Mouse (Mus musculus) liver, embryonic 14.5 days (tissue): ENCODE results near the gene Pptc7. TPM values are rescaled to one million over a fixed set of nuclear protein-coding genes. Genes with fewer than 3 reads are reported as not detected.

ENCODE experiments used
- ATAC-seq: fragments of 200-750 bp; cut with Nextera tagmentation; 2 replicates; pipeline ENCODE4 v1.8.0; 2017; ENCODE audit warnings: moderate number of reproducible peaks, mild to moderate bottlenecking, moderate library complexity; ENCODE audit not compliant: insufficient read depth
- DNase-seq, 3 experiments: peaks; one replicate each; pipeline ENCODE4 v3.0.0-alpha.2; 2012 to 2013; ENCODE audit warnings: low read depth in 3 of 3, low spot score in 3 of 3
- H3K27ac ChIP-seq: fragments of 300-500 bp; sonication (generic); 2 replicates; pipeline ENCODE4 v1.5.1; 2014; ENCODE audit warnings: moderate library complexity, mild to moderate bottlenecking, control low read depth, inconsistent platforms
- H3K27me3 ChIP-seq: fragments of 300-500 bp; sonication (generic); 2 replicates; pipeline ENCODE4 v1.6.1; 2014; ENCODE audit warnings: mild to moderate bottlenecking, low read length, moderate library complexity; ENCODE audit not compliant: control insufficient read depth, insufficient read depth
- H3K36me3 ChIP-seq: fragments of 300-500 bp; sonication (generic); replicated peaks from 2 replicates; pipeline ENCODE4 v1.6.1; 2014; ENCODE audit warnings: low read depth; ENCODE audit not compliant: control insufficient read depth, insufficient read depth
- H3K4me1 ChIP-seq, 2 experiments: fragments of 200-500 bp in 1 of 2; fragments of 300-500 bp in 1 of 2; sonication (generic) in 1 of 2; replicated peaks; 2 replicates each; pipeline ENCODE4 v1.6.1; 2012 to 2014; ENCODE audit warnings: antibody characterized with exemption in 1 of 2, inconsistent platforms in 1 of 2, low read length in 1 of 2; ENCODE audit not compliant: control insufficient read depth in 2 of 2, insufficient read depth in 2 of 2
- H3K4me2 ChIP-seq: fragments of 300-500 bp; sonication (generic); 2 replicates; pipeline ENCODE4 v1.6.1; 2014; ENCODE audit warnings: low read depth, mild to moderate bottlenecking, control low read depth, moderate library complexity
- H3K4me3 ChIP-seq, 2 experiments: fragments of 200-500 bp in 1 of 2; fragments of 300-500 bp in 1 of 2; sonication (generic) in 1 of 2; 2 replicates each; pipeline ENCODE4 v1.5.1; 2012 to 2014; ENCODE audit warnings: low read depth in 2 of 2, low read length in 2 of 2, mild to moderate bottlenecking in 2 of 2, control low read depth in 1 of 2, inconsistent platforms in 1 of 2, moderate library complexity in 1 of 2; ENCODE audit not compliant: insufficient read depth in 1 of 2
- H3K9ac ChIP-seq: fragments of 300-500 bp; sonication (generic); replicated peaks from 2 replicates; pipeline ENCODE4 v1.6.1; 2014; ENCODE audit warnings: mild to moderate bottlenecking, control low read depth, moderate library complexity
- H3K9me3 ChIP-seq: fragments of 300-500 bp; sonication (generic); 2 replicates; pipeline ENCODE4 v1.6.1; 2016; ENCODE audit warnings: low read length, mixed read lengths; ENCODE audit not compliant: control insufficient read depth
- CTCF ChIP-seq: IDR thresholded peaks from 2 replicates; pipeline ENCODE4 v1.5.1; 2016; ENCODE audit warnings: antibody characterized with exemption, low read depth, control low read depth
- EP300 ChIP-seq: IDR thresholded peaks from 2 replicates; pipeline ENCODE4 v1.6.1; 2016; ENCODE audit warnings: antibody characterized with exemption, low read depth
- WGBS: fragments of 180-500 bp; shearing (Covaris S2); extraction: QIAGEN DNeasy Blood & Tissue Kit; methylation state at CpG from one replicate; pipeline ENCODE4 v1.1.7; 2014; ENCODE audit not compliant: insufficient replicate concordance; 5-methylcytosine and 5-hydroxymethylcytosine counted together
- polyA plus RNA-seq, 2 experiments: library from polyadenylated mRNA; depleted of rRNA in 1 of 2; stranded (reverse) in 1 of 2; unstranded in 1 of 2; fragments of >200 nt; fragmentation: Nextera tagmentation in 1 of 2; extraction: Ambion mirVana in 1 of 2; gene quantifications; 2 replicates each; pipeline versions ENCODE4 v1.2.1 to v1.2.3; 2012 to 2014

The Pptc7 gene
- polyA plus RNA-seq, 2 experiments, result 2.7 to 3.5 TPM

GRCm38 (mm10) chr5:122371591-122372191, 87.5 kb downstream of the Pptc7 start, which contains the start of gene Gpn3:
Gene Gpn3 (plus strand): TSS chr5:122371876.
- peaks cover 0 to 3% of the 10 kb centered on the region in 2 experiments; a peak in 3 of 4 replicates for H3K4me1 ChIP-seq
- DNase-seq (peak in 2 of 3 experiments; percentile 45 to 51), ATAC-seq (peak; percentile 65)
- peak within 1 kb of the TSS; percentile 76 to 90 for H3K4me3 ChIP-seq
- H3K4me2 ChIP-seq, result peak within 1 kb of the TSS; percentile 86
- no peaks in the 10 kb centered on the region for H3K27me3 ChIP-seq
- H3K27ac ChIP-seq, result peak within 1 kb of the TSS; percentile 83
- no peak for TF ChIP-seq CTCF
- no peak for TF ChIP-seq EP300
- 1% methylated on average over 31 of the region's 46 CpGs for WGBS
- peaks cover 15% of the 10 kb centered on the region for H3K36me3 ChIP-seq
- H3K9ac ChIP-seq, result peak within 1 kb of the TSS; percentile 79
- H3K9me3 ChIP-seq, result no peaks in the 10 kb centered on the region

- under 1% methylated on average over 53 of the region's 53 CpGs for WGBS
- Histone ChIP-seq H3K4me2 (peak within 1 kb of the TSS; percentile 86), H3K9me3 (no peaks in the 10 kb centered on the region), H3K27ac (peak within 1 kb of the TSS; percentile 83), H3K36me3 (peaks cover 16% of the 10 kb centered on the region), H3K4me1 (peaks cover 0 to 3% of the 10 kb centered on the region in 2 experiments; a peak in 3 of 4 replicates), H3K27me3 (no peaks in the 10 kb centered on the region), H3K9ac (peak within 1 kb of the TSS; percentile 79), H3K4me3 (peak within 1 kb of the TSS; percentile 76 to 90)
- ATAC-seq (peak; percentile 94), DNase-seq (peak; percentile 100)
- TF ChIP-seq EP300 (peak; percentile 75), CTCF (peak; percentile 18; the same call in 1 of the 2 replicates)
Measured at GRCm38 (mm10) chr5:122372192-122372769, 88.1 kb downstream of the Pptc7 start, which contains the start of gene Fam216a. Gene Fam216a (minus strand): TSS chr5:122372364.

- WGBS, result 3% methylated on average over 5 of the region's 5 CpGs
Measured at GRCm38 (mm10) chr5:122372878-122373277, 88.7 kb downstream of the Pptc7 start.

More at GRCm38 (mm10) chr5:122372878-122373277, 88.7 kb downstream of the Pptc7 start:
- H3K9ac ChIP-seq, result peak overlapping the region; percentile 79
- H3K4me3 ChIP-seq, result peak overlapping the region; percentile 76 to 90
- peak overlapping the region; percentile 83 for H3K27ac ChIP-seq
- peak overlapping the region; percentile 86 for H3K4me2 ChIP-seq
- peaks cover 0 to 3% of the 10 kb centered on the region in 2 experiments; a peak in 3 of 4 replicates for H3K4me1 ChIP-seq
- H3K27me3 ChIP-seq, result no peaks in the 10 kb centered on the region
- no peak for DNase-seq
- TF ChIP-seq EP300, result no peak
- no peak for TF ChIP-seq CTCF
- peaks cover 16% of the 10 kb centered on the region for H3K36me3 ChIP-seq
- no peaks in the 10 kb centered on the region for H3K9me3 ChIP-seq
- ATAC-seq, result no peak

Other genes starting within 250 kb of the Pptc7 start
- 1.4 and 1.6 TPM in 2 replicates for gene Cux2, start 234.3 kb upstream of the Pptc7 start, polyA plus RNA-seq (2012; rRNA removed)
- 1.0 and 1.2 TPM in 2 replicates for gene Cux2, start 234.3 kb upstream of the Pptc7 start, polyA plus RNA-seq (2014; fragmentation: Nextera tagmentation; extraction: Ambion mirVana)
- 0.10 TPM in 1 of 2 replicates, not detected in the other for gene Myl2, start 183.4 kb upstream of the Pptc7 start, polyA plus RNA-seq (2012; rRNA removed)
- not detected in 2 replicates for gene Myl2, start 183.4 kb upstream of the Pptc7 start, polyA plus RNA-seq (2014; fragmentation: Nextera tagmentation; extraction: Ambion mirVana)
- gene Ccdc63, start 143.5 kb upstream of the Pptc7 start, polyA plus RNA-seq (2012; rRNA removed), result 0.01 and 0.13 TPM in 2 replicates
- not detected in 2 replicates for gene Ccdc63, start 143.5 kb upstream of the Pptc7 start, polyA plus RNA-seq (2014; fragmentation: Nextera tagmentation; extraction: Ambion mirVana)
- 84.5 and 119 TPM in 2 replicates for gene Ppp1cc, start 126.1 kb upstream of the Pptc7 start, polyA plus RNA-seq (2012; rRNA removed)
- 139 and 165 TPM in 2 replicates for gene Ppp1cc, start 126.1 kb upstream of the Pptc7 start, polyA plus RNA-seq (2014; fragmentation: Nextera tagmentation; extraction: Ambion mirVana)
- gene Hvcn1, start 77.6 kb upstream of the Pptc7 start, polyA plus RNA-seq (2012; rRNA removed), result 1.2 and 1.3 TPM in 2 replicates
- gene Hvcn1, start 77.6 kb upstream of the Pptc7 start, polyA plus RNA-seq (2014; fragmentation: Nextera tagmentation; extraction: Ambion mirVana), result 1.5 and 1.6 TPM in 2 replicates
- 1.7 and 2.0 TPM in 2 replicates for gene Tctn1, start 19.9 kb upstream of the Pptc7 start, polyA plus RNA-seq (2012; rRNA removed)
- gene Tctn1, start 19.9 kb upstream of the Pptc7 start, polyA plus RNA-seq (2014; fragmentation: Nextera tagmentation; extraction: Ambion mirVana), result 0.50 and 0.58 TPM in 2 replicates
- 1.8 and 2.3 TPM in 2 replicates for gene Rad9b, start 69.9 kb downstream of the Pptc7 start, polyA plus RNA-seq (2012; rRNA removed)
- gene Rad9b, start 69.9 kb downstream of the Pptc7 start, polyA plus RNA-seq (2014; fragmentation: Nextera tagmentation; extraction: Ambion mirVana), result 2.5 and 2.7 TPM in 2 replicates
- 35.2 and 48.1 TPM in 2 replicates for gene Vps29, start 70.0 kb downstream of the Pptc7 start, polyA plus RNA-seq (2012; rRNA removed)
- 125 and 130 TPM in 2 replicates for gene Vps29, start 70.0 kb downstream of the Pptc7 start, polyA plus RNA-seq (2014; fragmentation: Nextera tagmentation; extraction: Ambion mirVana)
- 27.6 and 40.8 TPM in 2 replicates for gene Gpn3, start 87.5 kb downstream of the Pptc7 start, polyA plus RNA-seq (2012; rRNA removed)
- gene Gpn3, start 87.5 kb downstream of the Pptc7 start, polyA plus RNA-seq (2014; fragmentation: Nextera tagmentation; extraction: Ambion mirVana), result 60.5 and 63.9 TPM in 2 replicates
- 14.1 and 18.1 TPM in 2 replicates for gene Fam216a, start 88.0 kb downstream of the Pptc7 start, polyA plus RNA-seq (2012; rRNA removed)
- 17.1 and 23.0 TPM in 2 replicates for gene Fam216a, start 88.0 kb downstream of the Pptc7 start, polyA plus RNA-seq (2014; fragmentation: Nextera tagmentation; extraction: Ambion mirVana)
- 146 and 180 TPM in 2 replicates for gene Arpc3, start 107.5 kb downstream of the Pptc7 start, polyA plus RNA-seq (2012; rRNA removed)
- 36.3 and 38.5 TPM in 2 replicates for gene Arpc3, start 107.5 kb downstream of the Pptc7 start, polyA plus RNA-seq (2014; fragmentation: Nextera tagmentation; extraction: Ambion mirVana)
- 9.5 and 13.2 TPM in 2 replicates for gene Anapc7, start 137.3 kb downstream of the Pptc7 start, polyA plus RNA-seq (2012; rRNA removed)
- 9.0 TPM in 2 replicates for gene Anapc7, start 137.3 kb downstream of the Pptc7 start, polyA plus RNA-seq (2014; fragmentation: Nextera tagmentation; extraction: Ambion mirVana)
- gene Atp2a2, start 217.9 kb downstream of the Pptc7 start, polyA plus RNA-seq (2012; rRNA removed), result 18.9 and 25.9 TPM in 2 replicates
- gene Atp2a2, start 217.9 kb downstream of the Pptc7 start, polyA plus RNA-seq (2014; fragmentation: Nextera tagmentation; extraction: Ambion mirVana), result 12.8 and 13.1 TPM in 2 replicates